Mouse (Mus musculus) limb, embryonic 11.5 days (tissue): Measurements from ENCODE around the gene Snap29. TPM values are rescaled to one million over a fixed set of nuclear protein-coding genes. Genes with fewer than 3 reads are reported as not detected.
A peak's percentile ranks its signal among the peaks of the same experiment; 100 is the strongest.

Experiments used
- ATAC-seq: fragments of 200-750 bp; cut with Nextera tagmentation; 2 replicates; pipeline ENCODE4 v1.8.0; 2017; ENCODE audit warnings: low read depth; ENCODE audit not compliant: insufficient number of reproducible peaks, low FRiP score, low TSS enrichment
- DNase-seq: peaks from one replicate; pipeline ENCODE4 v3.0.0-alpha.2; 2015; ENCODE audit warnings: low spot score
- H3K27ac ChIP-seq: fragments of 300-500 bp; sonication (generic); replicated peaks from 2 replicates; pipeline ENCODE4 v1.5.1; 2014; ENCODE audit warnings: low read depth, mild to moderate bottlenecking, low read length
- H3K27me3 ChIP-seq: fragments of 300-500 bp; sonication (generic); 2 replicates; pipeline ENCODE4 v1.6.1; 2014; ENCODE audit warnings: mild to moderate bottlenecking, low read length, mixed read lengths; ENCODE audit not compliant: control insufficient read depth, insufficient read depth
- H3K36me3 ChIP-seq: fragments of 300-500 bp; sonication (generic); 2 replicates; pipeline ENCODE4 v1.6.1; 2014; ENCODE audit warnings: mild to moderate bottlenecking, low read length, moderate library complexity, mixed read lengths; ENCODE audit not compliant: control insufficient read depth, insufficient read depth
- H3K4me1 ChIP-seq: fragments of 300-500 bp; sonication (generic); 2 replicates; pipeline ENCODE4 v1.6.1; 2014; ENCODE audit warnings: low read length, mixed read lengths; ENCODE audit not compliant: control insufficient read depth, insufficient read depth
- H3K4me2 ChIP-seq: fragments of 300-500 bp; sonication (generic); 2 replicates; pipeline ENCODE4 v1.6.1; 2014; ENCODE audit warnings: low read depth, mild to moderate bottlenecking, moderate library complexity; ENCODE audit not compliant: severe bottlenecking
- H3K4me3 ChIP-seq: fragments of 300-500 bp; sonication (generic); 2 replicates; pipeline ENCODE4 v1.5.1; 2014; ENCODE audit warnings: low read depth, low read length
- H3K9ac ChIP-seq: fragments of 300-500 bp; sonication (generic); 2 replicates; pipeline ENCODE4 v1.6.1; 2014; ENCODE audit warnings: mild to moderate bottlenecking, low read length
- H3K9me3 ChIP-seq: fragments of 300-500 bp; sonication (generic); 2 replicates; pipeline ENCODE4 v1.6.1; 2016; ENCODE audit warnings: low read length; ENCODE audit not compliant: control insufficient read depth
- whole genome bisulfite sequencing: fragments of 180-500 bp; shearing (Covaris S2); extraction: QIAGEN DNeasy Blood & Tissue Kit; methylation state at CpG from one replicate; pipeline ENCODE4 v1.1.7; 2014; 5-methylcytosine and 5-hydroxymethylcytosine counted together
- polyA plus RNA-seq: library from polyadenylated mRNA; unstranded; fragments of >200 nt; fragmentation: Nextera tagmentation; extraction: Ambion mirVana; gene quantifications from 2 replicates; pipeline ENCODE4 v1.2.1, GENCODE M21; 2014

Snap29 gene
- 5.9 and 7.0 TPM in 2 replicates for polyA plus RNA-seq

DNA sequence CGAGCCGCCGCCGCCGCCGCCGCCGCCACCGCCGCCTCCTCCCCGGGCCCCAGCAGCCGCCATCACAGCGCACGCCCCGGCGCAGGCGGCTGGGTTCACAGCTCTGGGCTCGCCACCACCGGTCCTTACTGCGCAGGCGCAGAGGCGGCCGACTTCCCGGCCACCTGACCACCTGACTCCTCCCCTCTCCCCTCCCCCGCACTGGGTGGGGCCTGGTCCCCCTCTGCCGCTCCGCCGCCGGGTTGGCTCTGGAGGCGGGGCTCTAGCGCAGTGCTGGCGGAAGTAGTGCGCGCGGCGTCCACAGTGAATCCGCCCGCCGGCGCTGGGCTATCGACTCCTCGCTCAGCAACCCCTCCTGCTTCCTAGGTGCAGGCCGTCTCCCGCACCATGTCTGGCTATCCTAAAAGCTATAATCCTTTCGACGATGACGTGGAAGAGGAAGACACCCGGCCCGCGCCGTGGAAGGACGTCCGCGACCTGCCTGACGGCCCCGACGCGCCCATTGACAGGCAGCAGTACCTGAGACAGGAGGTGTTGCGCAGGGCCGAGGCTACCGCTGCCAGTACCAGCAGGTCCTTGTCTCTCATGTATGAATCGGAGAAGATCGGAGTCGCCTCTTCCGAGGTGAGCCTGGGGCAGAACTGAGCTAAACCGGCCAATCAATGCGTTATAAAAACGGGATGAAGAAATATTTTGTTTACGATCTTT, at the start of gene Snap29, which contains the start of gene Pi4ka:
Gene Snap29, plus strand, starts transcription at position 251 of the 708 bp plus-strand sequence.
Gene Pi4ka, minus strand, starts transcription at position 579 of the 708 bp plus-strand sequence.
- Histone ChIP-seq H3K4me3 (peak within 1 kb of the TSS; percentile 67), H3K27ac (no peak within 1 kb of the TSS; the same call in 1 of the 2 replicates), H3K4me1 (peaks cover 9% of the 10 kb centered on the region; the same call in 1 of the 2 replicates), H3K36me3 (no peaks in the 10 kb centered on the region), H3K27me3 (no peaks in the 10 kb centered on the region), H3K9me3 (no peaks in the 10 kb centered on the region), H3K4me2 (peak within 1 kb of the TSS; percentile 78), H3K9ac (peak within 1 kb of the TSS; percentile 61)
- WGBS, result under 1% methylated on average over 61 of the region's 69 CpGs
- DNase-seq (peak; percentile 100), ATAC-seq (peak; percentile 95)

DNA sequence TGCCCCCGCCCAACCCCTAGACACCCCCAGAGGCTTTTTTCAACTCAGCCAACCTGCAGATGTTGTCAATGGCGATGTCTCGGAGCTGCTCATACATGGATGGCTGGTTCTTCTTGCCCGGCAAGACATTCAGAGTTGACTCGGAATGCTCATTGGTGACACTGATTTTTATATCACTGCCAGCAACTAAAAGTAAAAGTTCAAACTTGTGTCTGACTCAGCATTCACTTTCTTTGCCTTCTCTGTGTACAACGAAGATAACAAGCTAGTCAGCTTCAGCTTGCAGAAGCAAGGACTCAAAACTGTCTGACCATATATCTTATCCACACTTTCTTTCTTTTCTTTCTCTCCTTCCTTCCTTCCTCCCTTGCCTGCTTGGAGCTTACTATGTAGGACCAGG, 49.8 kb upstream of the Snap29 start:
- H3K9me3 ChIP-seq, result no peaks in the 10 kb centered on the region
- H3K4me2 ChIP-seq, result no peak overlapping the region
- H3K27ac ChIP-seq, result no peak overlapping the region
- DNase-seq (no peak), ATAC-seq (no peak)
- peaks cover 6% of the 10 kb centered on the region; the same call in 1 of the 2 replicates for H3K36me3 ChIP-seq
- 91% methylated on average over 6 of the region's 6 CpGs for WGBS
- H3K27me3 ChIP-seq, result no peaks in the 10 kb centered on the region
- no peak overlapping the region for H3K4me3 ChIP-seq
- no peak overlapping the region for H3K9ac ChIP-seq
- H3K4me1 ChIP-seq, result no peaks in the 10 kb centered on the region

DNA sequence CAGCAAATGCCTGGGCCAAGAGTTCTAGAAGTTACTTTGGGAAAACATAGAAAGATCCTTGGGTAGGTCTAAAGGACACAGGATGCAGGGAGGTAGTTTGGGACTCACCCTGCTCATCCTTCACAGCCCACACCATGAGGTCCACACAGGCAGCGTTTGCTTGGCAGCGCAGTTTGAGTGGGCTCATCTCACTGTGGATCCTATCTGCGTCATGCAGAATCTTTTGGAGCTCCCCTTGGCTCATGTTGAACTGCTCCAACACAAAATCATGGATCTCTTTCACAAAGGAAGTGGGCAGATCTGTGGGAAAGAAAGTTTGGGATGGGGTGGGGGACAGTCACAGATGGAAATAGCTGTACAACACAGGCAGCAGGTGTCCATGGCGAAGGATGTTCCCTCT, 47.0 kb upstream of the Snap29 start:
- WGBS, result 94% methylated on average over 4 of the region's 4 CpGs
- Histone ChIP-seq H3K27me3 (no peaks in the 10 kb centered on the region), H3K4me3 (no peak overlapping the region), H3K36me3 (peaks cover 6% of the 10 kb centered on the region; the same call in 1 of the 2 replicates), H3K9ac (no peak overlapping the region), H3K4me2 (no peak overlapping the region), H3K9me3 (no peaks in the 10 kb centered on the region), H3K27ac (no peak overlapping the region), H3K4me1 (no peaks in the 10 kb centered on the region)
- ATAC-seq, result no peak
- DNase-seq, result no peak

DNA sequence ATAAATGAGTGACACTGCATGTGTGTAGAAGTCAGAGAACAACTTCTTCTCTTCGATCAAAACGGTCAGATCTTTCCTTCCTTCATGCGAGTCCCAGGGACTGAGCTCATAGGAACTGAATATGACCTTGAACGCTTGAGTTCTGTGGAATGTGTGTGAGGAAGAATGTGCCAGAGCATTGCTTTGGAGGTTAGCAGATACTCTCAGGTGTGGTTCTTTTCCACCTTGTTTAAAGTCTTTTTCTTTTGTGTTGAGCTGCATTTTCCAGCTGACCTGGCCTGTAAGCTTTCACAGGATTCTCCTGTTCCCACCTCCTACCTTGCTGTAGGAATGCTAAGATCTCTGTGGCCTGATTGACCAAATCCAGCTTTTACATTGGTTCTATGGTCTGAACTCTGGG, 23.5 kb upstream of the Snap29 start:
- ATAC-seq, result no peak
- no peaks in the 10 kb centered on the region for H3K27me3 ChIP-seq
- no peaks in the 10 kb centered on the region for H3K9me3 ChIP-seq
- no peak overlapping the region for H3K27ac ChIP-seq
- H3K9ac ChIP-seq, result no peak overlapping the region
- H3K36me3 ChIP-seq, result 0 out of 2 replicates have a peak, but pooled peaks cover 4% of the 10 kb centered on the region
- WGBS, result 95% methylated on average over 4 of the region's 4 CpGs
- no peak for DNase-seq
- no peak overlapping the region for H3K4me3 ChIP-seq
- no peaks in the 10 kb centered on the region for H3K4me1 ChIP-seq
- no peak overlapping the region for H3K4me2 ChIP-seq

DNA sequence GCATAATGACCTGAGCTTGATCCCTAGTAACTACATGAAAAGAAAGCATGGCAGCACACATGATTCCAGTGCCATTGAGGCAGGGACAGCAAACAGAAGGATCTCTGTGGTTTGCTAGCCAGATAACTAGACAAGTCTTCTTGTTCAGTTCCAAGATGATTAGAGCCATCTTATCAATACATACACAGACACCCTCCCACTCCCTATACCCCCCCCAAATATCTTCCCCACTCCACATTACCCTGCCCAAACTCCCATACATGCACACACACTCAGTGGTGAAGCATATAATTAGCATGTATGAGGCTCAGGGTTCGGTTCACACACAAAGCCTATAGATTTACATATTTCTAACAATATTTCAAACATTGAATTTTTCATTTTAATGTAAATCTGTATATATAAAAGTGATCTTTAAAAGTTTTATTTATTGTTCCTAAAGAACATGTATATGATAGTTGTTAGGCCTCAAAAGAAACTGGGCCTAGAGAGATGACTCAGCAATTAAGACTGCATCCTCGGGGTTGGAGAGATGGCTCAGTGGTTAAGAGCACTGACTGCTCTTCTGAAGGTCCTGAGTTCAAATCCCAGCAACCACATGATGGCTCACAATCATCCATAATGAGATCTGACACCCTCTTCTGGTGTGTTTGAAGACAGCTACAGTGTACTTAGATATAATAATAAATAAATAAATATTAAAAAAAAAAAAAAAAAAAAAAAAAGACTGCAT, 22.0 kb upstream of the Snap29 start:
- no peak overlapping the region for H3K4me2 ChIP-seq
- DNase-seq (no peak), ATAC-seq (no peak)
- 86% methylated on average over 2 of the region's 2 CpGs for WGBS
- H3K27me3 ChIP-seq, result no peaks in the 10 kb centered on the region
- H3K36me3 ChIP-seq, result no peaks in the 10 kb centered on the region
- no peak overlapping the region for H3K9ac ChIP-seq
- no peak overlapping the region for H3K4me3 ChIP-seq
- H3K4me1 ChIP-seq, result no peaks in the 10 kb centered on the region
- no peak overlapping the region for H3K27ac ChIP-seq
- H3K9me3 ChIP-seq, result no peaks in the 10 kb centered on the region

DNA sequence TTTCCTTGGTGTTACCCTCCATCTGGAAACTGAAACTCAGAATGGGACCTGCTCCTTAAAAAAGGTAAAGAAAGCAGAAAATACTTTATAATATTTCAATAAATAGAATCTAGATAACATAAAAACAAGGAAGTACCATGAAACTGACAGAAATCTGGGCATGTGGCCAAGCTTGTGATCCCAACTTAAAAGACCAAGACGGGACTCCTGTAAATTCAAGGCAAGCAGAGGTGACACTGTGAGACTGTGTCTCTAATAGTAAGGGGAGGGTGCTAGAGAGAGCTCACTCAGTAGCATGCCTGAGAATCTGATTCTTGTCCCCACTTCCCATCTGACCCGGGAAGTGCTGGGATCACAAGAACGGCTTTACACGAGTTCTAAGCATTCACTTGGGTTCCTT, 13.0 kb upstream of the Snap29 start:
- Histone ChIP-seq H3K27ac (no peak overlapping the region), H3K9ac (no peak overlapping the region), H3K4me1 (no peaks in the 10 kb centered on the region), H3K9me3 (no peaks in the 10 kb centered on the region), H3K4me2 (no peak overlapping the region), H3K4me3 (no peak overlapping the region), H3K36me3 (no peaks in the 10 kb centered on the region), H3K27me3 (no peaks in the 10 kb centered on the region)
- no peak for DNase-seq
- 85% methylated on average over 4 of the region's 4 CpGs for WGBS
- no peak for ATAC-seq

DNA sequence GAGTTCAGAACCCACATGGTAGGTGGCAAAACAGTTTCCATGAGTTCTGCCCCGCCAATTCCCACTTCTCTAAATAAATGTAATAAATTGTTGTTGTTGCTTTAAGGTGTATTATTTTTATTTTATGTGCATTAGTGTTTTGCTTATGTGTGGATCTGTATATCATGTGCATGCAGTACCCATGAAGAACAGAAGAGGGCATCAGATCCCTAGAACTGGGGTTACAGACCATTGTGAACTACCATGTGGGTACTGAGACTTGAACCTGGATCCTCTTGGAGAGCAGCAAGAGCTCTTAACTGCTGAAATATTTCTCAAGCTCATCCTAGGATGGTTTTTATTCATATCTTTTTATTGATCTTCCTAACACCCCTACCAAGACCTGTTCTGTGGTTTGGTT, 2.9 kb upstream of the Snap29 start:
- Histone ChIP-seq H3K27me3 (no peaks in the 10 kb centered on the region), H3K9ac (no peak overlapping the region), H3K4me2 (no peak overlapping the region), H3K36me3 (no peaks in the 10 kb centered on the region), H3K9me3 (no peaks in the 10 kb centered on the region), H3K4me1 (peaks cover 9% of the 10 kb centered on the region; the same call in 1 of the 2 replicates), H3K27ac (no peak overlapping the region), H3K4me3 (no peak overlapping the region)
- WGBS, result 76% methylated on average over 1 of the region's 1 CpGs
- peak; percentile 42 for DNase-seq
- no peak for ATAC-seq

DNA sequence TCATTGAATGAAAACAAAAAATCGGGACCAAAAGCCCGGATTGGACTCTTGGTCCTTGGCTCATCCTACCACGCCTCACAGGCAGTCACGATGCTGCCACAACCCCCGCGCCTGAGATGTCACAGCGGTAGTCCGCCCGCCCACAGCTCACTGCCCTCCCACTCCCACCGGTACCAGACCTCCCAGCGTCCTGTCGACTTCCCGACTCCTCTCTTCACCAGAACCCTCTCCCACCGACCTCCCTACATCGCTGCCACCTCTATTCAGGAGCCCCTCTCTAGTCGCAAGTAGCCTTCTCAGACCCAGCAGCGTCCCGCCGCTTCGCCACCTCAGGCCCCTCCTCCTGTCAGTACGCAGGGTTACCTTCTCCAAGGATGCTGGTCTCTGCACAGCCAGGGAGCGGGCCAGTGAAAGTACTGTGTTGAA, 502 bp upstream of the Snap29 start:
- peaks cover 9% of the 10 kb centered on the region; the same call in 1 of the 2 replicates for H3K4me1 ChIP-seq
- peak overlapping the region; percentile 78 for H3K4me2 ChIP-seq
- peak overlapping the region; percentile 67 for H3K4me3 ChIP-seq
- no peaks in the 10 kb centered on the region for H3K9me3 ChIP-seq
- H3K36me3 ChIP-seq, result no peaks in the 10 kb centered on the region
- under 1% methylated on average over 22 of the region's 22 CpGs for WGBS
- H3K9ac ChIP-seq, result peak overlapping the region; percentile 61
- DNase-seq (no peak), ATAC-seq (peak; percentile 81)
- H3K27me3 ChIP-seq, result no peaks in the 10 kb centered on the region
- H3K27ac ChIP-seq, result no peak overlapping the region; the same call in 1 of the 2 replicates
